Mouse (Mus musculus) lung, postnatal 25 days (tissue): ENCODE results near the gene Igf2bp3.

Source experiments
- DNase-seq: peaks from one replicate; pipeline ENCODE4 v3.0.0; 2022; ENCODE audit warnings: low spot score

The Igf2bp3 gene

DNA sequence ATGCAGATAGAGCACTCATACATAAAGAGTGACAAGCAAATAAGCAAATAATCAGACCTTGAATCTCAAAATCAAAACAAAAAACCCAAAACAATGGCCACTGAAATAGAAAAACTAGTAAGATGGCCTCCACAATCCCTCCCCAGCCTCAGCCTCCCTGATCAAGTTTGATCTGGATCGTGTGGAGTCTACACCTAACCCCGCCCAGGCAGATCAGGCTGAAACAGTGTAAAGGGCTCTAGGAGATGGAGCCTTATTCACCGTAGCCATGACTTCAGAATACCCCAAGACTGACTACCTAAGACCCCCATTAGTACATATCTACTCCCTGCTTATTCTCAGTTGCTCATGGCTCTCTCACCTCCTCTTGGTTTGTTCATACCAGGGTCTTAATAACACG, 41.1 kb downstream of the Igf2bp3 start:
- no peak for DNase-seq

GRCm38 (mm10) chr6:49173265-49173664, 41.5 kb downstream of the Igf2bp3 start:
- no peak for DNase-seq

DNA sequence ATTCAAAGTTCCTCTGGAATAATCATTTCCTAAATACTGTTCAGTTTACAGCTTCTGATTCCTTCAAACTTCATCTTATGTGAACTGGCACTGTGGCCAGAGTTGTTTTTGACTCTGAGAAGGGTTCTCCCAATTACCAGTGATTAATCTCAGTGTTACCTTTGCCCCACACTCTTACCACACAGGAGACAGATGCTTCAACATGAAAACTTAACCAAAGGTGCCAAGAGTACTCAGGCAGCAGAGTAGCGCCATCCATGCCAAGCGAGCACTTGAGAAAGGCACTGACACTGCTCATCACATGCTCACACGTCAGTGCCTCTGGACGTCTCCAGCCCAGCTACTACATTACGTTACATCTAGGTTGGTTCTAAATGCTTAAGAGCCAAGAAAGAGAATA, 43.5 kb downstream of the Igf2bp3 start:
- no peak for DNase-seq

GRCm38 (mm10) chr6:49168648-49169047, 46.1 kb downstream of the Igf2bp3 start:
- DNase-seq: no peak

DNA sequence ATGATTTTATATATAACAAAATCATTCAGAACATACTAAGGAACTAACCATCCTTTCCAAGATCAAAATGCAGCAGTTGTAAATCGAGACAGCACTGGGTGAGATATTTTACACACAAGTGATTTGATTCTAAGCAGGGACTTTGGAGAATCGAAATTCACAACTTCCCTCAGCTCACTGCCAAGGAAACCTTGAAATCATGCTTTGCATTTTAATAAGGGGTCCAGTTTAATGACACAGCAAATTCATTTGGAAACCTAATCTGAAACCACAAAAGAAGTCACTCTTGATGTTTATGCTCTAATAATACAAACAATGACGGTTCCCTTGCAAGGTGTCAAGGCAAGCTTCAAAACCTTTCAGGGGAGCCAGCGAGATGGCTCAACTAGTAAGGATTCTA, 47.4 kb downstream of the Igf2bp3 start:
- no peak for DNase-seq

DNA sequence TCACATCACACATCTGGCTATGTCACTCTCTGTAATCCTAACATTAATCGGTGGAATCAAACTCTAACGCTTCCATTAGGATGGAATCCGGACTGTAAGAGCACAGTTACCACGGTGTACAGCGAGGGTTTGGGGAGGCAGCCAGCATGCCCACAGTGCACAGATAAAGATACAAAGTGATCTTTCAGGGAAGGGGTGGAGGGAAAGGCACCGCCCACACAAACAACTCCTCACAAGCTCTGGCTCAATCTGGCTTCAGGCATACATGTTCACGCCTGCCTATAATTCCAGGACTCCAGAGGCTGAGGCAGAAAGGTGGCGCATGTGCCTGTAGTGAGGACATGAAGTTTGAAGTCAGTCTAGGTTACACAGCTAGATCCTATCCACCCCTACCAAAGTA, 48.4 kb downstream of the Igf2bp3 start:
- no peak for DNase-seq

GRCm38 (mm10) chr6:49165855-49166254, 48.9 kb downstream of the Igf2bp3 start:
- DNase-seq: no peak

GRCm38 (mm10) chr6:49165101-49165500, 49.7 kb downstream of the Igf2bp3 start:
- DNase-seq: no peak

GRCm38 (mm10) chr6:49164701-49165100, 50.1 kb downstream of the Igf2bp3 start:
- DNase-seq: no peak

DNA sequence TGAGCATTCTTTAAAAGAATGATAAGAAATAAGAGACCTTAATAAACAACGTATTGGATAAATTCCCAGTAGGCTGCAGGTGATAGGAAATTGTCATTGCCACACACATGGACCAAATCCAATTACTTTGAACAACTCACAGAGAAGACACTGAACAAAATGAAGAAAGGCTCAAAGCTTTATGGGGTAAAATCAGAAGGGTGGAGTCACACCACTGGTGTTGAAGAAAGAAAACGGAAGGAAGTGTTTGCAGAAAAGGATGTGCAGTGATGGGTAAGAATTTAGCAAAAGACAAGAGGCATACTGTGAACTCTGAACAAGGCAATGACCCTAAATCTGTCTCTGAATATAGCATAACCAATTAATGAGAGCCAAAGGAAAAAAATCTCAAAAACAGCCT, 54.8 kb downstream of the Igf2bp3 start:
- no peak for DNase-seq

- DNase-seq: no peak
Measured at GRCm38 (mm10) chr6:49156826-49157175, 58.0 kb downstream of the Igf2bp3 start.

- no peak for DNase-seq
Measured at GRCm38 (mm10) chr6:49156170-49156825, 58.5 kb downstream of the Igf2bp3 start.

DNA sequence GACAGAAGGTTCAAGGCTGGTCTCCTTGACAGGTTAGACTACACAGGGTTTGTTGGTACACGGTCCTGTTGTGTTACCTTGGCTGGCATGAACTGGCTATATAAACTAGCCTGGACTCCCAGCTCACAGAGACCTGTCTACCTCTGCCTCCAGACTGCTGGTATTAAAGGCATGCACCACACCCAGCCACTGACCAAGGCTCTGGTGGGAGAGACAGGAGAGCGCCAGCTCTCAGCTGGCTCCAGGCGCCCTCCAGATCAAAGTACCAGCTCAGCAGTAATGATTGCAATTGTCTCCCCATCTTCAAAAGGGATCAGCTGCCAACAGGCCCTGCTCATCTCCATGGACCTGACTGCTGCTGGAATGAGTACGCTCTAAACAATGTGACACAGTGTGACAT, 63.3 kb downstream of the Igf2bp3 start:
- no peak for DNase-seq

DNA sequence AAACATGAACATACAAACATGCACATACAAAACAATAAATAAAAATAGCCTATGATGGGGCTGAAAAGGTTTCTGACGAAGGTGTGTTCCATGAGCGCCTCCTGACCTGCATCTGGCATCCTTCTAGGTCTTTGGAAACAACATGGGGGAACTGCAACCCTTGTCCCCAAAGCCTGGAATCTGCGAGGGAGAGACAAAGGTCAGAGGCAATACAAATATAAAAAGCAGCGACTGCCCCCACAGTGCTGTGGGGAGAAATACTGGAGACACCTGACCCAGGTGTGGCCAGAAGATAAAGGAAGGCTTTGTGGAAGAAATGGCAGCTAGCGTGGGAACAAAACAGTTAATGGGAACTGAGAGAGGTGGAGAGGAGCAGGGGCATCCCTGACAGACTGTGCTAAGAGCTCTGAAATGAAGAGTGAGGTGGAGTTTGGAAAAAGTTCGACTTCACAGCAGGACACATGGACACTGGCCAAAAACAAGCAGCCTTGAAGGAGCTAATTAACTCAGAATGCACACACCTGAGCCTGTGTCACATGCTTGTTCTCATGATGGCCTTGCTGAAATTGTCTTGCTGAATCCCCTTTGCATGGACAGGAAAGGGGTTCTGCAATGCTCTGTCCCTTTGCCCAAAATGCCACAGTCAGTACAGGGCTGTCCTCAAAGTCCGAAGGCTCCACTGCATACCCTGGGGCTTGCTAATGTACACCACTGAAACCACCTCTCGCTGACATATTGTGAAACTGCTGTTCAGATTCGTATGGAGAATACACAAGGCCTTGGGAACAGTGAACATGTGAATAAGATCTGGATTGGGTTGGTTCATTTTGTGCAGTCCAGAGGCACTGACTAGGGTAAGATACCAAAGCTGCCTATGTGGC, 64.2 kb downstream of the Igf2bp3 start:
- no peak for DNase-seq

DNA sequence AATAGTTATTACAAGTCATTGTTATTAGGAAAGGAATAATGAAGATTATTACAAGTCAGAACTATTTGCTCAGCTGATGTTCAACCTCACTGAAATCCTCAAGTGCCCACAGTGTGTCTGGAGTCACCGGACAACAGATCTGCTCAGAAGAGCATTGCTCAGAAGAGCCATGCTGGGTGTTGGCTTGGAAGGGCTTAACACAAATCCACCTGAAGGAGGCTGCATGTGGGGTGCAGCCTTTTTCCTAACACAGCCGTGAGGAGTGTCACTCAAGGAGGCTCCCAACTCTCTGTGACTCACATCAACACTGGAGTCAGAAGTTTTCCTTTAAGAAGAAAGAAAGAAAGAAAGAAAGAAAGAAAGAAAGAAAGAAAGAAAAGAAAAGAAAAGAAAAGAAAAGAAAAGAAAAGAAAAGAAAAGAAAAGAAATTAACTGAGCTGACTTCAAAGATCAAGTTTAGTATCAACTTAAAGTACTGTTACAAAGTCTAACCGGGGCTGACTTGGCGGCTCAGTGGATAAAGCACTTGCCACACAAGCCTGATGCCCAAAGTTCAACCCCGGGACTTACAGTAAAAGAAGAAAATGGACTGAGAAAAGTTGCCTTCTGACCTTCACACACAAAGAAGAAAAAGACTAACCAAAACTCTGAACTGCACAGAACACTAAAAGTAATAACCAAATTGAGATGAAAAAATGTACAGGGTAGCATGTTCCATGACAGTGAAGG, 65.4 kb downstream of the Igf2bp3 start:
- no peak for DNase-seq

- DNase-seq: no peak
Measured at GRCm38 (mm10) chr6:49148781-49149180, 66.0 kb downstream of the Igf2bp3 start.

DNA sequence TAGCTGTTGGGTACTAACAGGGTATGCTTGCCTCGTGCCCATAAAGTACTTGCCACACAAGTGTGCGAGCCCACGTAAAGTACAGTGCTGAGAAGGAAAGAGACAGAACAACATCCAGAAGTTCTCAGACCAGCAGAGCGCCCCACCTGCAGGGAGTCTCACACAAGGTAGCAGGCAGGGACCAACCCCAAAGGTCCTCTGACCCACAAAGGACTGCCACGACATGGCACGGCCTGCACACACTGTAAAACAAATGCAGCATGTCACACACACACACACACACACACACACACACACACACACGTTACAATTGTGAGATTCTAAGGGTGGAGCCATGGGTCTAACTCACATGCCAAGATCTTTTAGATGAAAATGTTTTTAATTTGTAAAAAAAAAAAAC, 66.4 kb downstream of the Igf2bp3 start:
- DNase-seq: no peak

DNA sequence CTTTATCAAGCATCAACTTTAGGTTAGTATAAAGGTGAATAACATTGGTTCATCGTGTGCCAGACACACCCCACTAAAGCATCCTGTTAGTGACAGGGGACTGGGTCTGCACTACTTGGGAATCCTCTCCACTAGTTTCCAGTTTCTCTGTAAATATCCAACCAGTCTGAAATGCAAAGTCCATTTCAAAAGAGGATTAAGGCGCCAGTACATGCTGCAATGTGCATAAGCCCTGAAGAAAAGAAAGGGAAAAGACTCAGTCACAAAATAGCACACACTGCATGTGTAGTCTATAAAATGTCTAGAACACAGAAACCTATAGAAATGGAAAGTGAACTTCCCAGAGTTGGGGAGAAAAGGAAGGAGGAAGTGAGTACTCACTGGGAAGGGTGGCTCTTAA, 68.3 kb downstream of the Igf2bp3 start:
- DNase-seq: no peak

- peak; percentile 34 for DNase-seq
Measured at GRCm38 (mm10) chr6:49142428-49142827, 72.3 kb downstream of the Igf2bp3 start.

DNA sequence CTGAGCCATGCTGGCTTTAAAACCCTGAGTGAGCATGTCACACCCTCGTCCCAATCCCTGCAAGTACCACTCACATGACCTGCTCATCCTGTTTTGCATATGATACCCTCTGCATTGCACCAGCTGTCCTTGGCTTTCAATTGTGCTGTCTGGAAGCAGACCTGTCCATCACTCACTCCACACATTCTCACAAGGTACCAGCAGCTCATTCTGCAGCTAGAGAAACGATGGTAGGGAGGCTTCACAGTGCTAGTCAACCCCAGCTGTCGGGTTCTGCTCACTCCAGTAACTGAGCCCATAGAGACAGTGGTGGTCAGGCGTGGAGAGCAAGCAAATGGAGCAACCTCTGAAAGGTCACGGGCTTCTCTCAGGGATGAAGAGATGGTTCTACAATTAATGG, 73.6 kb downstream of the Igf2bp3 start:
- no peak for DNase-seq

GRCm38 (mm10) chr6:49138159-49139051, 76.4 kb downstream of the Igf2bp3 start:
- DNase-seq: no peak

GRCm38 (mm10) chr6:49136739-49137138, 78.0 kb downstream of the Igf2bp3 start:
- DNase-seq: no peak
